Mouse (Mus musculus): Measurements from ENCODE around the gene Mettl8. TPM values are rescaled to one million over a fixed set of nuclear protein-coding genes. Genes with fewer than 3 reads are reported as not detected.

The Mettl8 gene
- polyA plus RNA-seq, 1 experiment from 2014 or later = 17.8 TPM

DNA sequence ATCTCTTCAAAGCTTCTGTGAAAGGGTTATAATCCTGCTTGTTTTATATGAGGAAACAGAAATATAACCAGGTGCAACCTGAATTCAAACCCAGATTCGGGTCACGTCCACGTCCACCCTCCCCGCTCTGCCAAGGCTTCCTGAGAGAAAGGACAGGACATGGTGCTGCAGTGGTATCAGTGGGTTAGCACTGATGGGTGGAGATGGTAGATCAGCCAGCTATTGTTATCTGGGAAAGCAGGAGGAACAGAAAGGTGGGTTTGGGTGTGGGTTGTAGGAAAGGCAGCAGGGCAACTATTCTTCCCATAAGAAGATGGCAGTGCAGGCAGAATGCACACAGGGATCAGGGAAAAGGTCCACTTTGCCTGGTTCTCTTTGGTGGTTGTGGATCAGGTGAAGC is 59.5 kb downstream of the Mettl8 start:
- ATAC-seq (ENCODE audit: low FRiP score, low TSS enrichment) = no peak
- H3K36me3 ChIP-seq (ENCODE audit: insufficient read depth, low read length) = no peaks in the 10 kb centered on the region
- no peaks in the 10 kb centered on the region for H3K27me3 ChIP-seq (ENCODE audit: insufficient read depth, low read length)
- H3K4me3 ChIP-seq (ENCODE audit: low read length) = no peak overlapping the region
- H3K9ac ChIP-seq (replicated peaks; ENCODE audit: low read length) = no peak overlapping the region
- no peak overlapping the region for H3K27ac ChIP-seq (ENCODE audit: low read length)
- H3K4me2 ChIP-seq (replicated peaks; ENCODE audit: low read depth, low read length) = no peak overlapping the region
- H3K9me3 ChIP-seq (ENCODE audit: low read length) = no peaks in the 10 kb centered on the region
- H3K4me1 ChIP-seq (ENCODE audit: insufficient read depth, low read length) = no peaks in the 10 kb centered on the region
- 97% methylated on average over 4 of the region's 4 CpGs for WGBS

DNA sequence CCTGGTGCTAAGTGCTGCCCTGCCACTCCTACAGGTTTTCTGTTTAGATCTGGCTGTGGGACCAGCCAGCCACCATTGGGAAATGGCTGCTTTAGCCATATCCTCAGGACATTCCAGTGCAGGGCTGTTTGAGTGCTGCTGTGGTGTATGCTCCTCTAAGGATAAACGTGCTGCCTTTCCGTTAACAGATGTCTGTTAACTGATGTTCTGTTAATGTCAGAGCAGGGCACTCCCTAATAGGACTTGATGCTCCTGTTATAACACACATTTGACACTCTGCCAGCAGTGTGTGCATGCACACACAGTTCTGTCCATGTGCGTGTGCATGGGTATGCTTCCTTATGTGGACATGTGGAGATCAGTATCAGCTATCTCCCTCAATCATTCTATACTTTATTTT is 61.6 kb downstream of the Mettl8 start:
- H3K4me3 ChIP-seq (ENCODE audit: low read length) = no peak overlapping the region
- no peaks in the 10 kb centered on the region for H3K9me3 ChIP-seq (ENCODE audit: low read length)
- ATAC-seq (ENCODE audit: low FRiP score, low TSS enrichment) = no peak
- no peak overlapping the region for H3K27ac ChIP-seq (ENCODE audit: low read length)
- no peaks in the 10 kb centered on the region for H3K4me1 ChIP-seq (ENCODE audit: insufficient read depth, low read length)
- no peaks in the 10 kb centered on the region for H3K36me3 ChIP-seq (ENCODE audit: insufficient read depth, low read length)
- no peak overlapping the region for H3K4me2 ChIP-seq (replicated peaks; ENCODE audit: low read depth, low read length)
- no peaks in the 10 kb centered on the region for H3K27me3 ChIP-seq (ENCODE audit: insufficient read depth, low read length)
- no peak overlapping the region for H3K9ac ChIP-seq (replicated peaks; ENCODE audit: low read length)
- WGBS = 75% methylated on average over 3 of the region's 3 CpGs

DNA sequence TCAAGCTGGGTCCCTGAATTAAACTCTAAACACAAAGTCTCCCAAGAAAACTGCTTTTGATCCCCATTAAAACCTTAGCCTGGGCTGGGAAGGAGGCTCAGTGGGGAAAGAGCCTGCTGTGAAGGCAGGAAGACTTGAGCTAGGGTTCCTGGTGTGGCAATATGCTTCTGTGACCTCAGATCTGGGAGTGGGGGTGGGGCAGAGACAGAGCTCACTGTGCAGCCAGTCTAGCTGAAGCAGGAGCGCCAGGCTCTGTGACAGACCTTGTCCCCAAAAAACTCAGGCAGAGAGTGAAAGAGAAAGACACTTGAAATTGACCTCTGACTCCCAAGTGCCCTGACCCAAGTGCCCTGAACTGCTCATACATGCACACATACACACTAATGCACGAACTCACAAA is 62.7 kb downstream of the Mettl8 start:
- 74% methylated on average over 2 of the region's 2 CpGs for WGBS
- H3K9me3 ChIP-seq (ENCODE audit: low read length) = no peaks in the 10 kb centered on the region
- H3K4me3 ChIP-seq (ENCODE audit: low read length) = no peak overlapping the region
- ATAC-seq (ENCODE audit: low FRiP score, low TSS enrichment) = no peak
- no peaks in the 10 kb centered on the region for H3K27me3 ChIP-seq (ENCODE audit: insufficient read depth, low read length)
- H3K27ac ChIP-seq (ENCODE audit: low read length) = no peak overlapping the region
- no peaks in the 10 kb centered on the region for H3K36me3 ChIP-seq (ENCODE audit: insufficient read depth, low read length)
- H3K4me1 ChIP-seq (ENCODE audit: insufficient read depth, low read length) = no peaks in the 10 kb centered on the region
- H3K4me2 ChIP-seq (replicated peaks; ENCODE audit: low read depth, low read length) = no peak overlapping the region
- H3K9ac ChIP-seq (replicated peaks; ENCODE audit: low read length) = no peak overlapping the region

DNA sequence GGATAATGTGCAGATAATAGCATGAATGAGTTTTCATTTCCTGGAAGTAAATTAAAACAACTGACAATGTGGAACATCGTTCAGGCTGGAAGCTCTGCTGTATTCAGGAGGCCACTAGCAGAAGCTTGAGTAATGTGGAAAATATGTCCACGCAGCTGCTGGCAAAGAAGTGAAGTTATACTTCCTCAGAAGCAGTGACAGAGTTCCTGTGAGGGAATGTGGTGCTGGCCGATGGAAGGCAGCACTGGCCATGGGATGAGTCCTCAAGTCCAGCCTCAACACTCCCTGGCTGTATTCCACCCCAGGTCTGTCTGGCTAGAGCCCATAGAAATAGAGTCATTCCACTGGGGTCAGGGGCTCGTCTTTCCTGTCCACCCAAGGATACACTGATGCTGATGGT is 65.2 kb downstream of the Mettl8 start:
- Histone ChIP-seq H3K36me3 (ENCODE audit: insufficient read depth, low read length) (no peaks in the 10 kb centered on the region), H3K4me2 (replicated peaks; ENCODE audit: low read depth, low read length) (no peak overlapping the region), H3K4me3 (ENCODE audit: low read length) (no peak overlapping the region), H3K4me1 (ENCODE audit: insufficient read depth, low read length) (no peaks in the 10 kb centered on the region), H3K27me3 (ENCODE audit: insufficient read depth, low read length) (no peaks in the 10 kb centered on the region), H3K27ac (ENCODE audit: low read length) (no peak overlapping the region), H3K9ac (replicated peaks; ENCODE audit: low read length) (no peak overlapping the region), H3K9me3 (ENCODE audit: low read length) (no peaks in the 10 kb centered on the region)
- no peak for ATAC-seq (ENCODE audit: low FRiP score, low TSS enrichment)
- WGBS = 71% methylated on average over 4 of the region's 4 CpGs

DNA sequence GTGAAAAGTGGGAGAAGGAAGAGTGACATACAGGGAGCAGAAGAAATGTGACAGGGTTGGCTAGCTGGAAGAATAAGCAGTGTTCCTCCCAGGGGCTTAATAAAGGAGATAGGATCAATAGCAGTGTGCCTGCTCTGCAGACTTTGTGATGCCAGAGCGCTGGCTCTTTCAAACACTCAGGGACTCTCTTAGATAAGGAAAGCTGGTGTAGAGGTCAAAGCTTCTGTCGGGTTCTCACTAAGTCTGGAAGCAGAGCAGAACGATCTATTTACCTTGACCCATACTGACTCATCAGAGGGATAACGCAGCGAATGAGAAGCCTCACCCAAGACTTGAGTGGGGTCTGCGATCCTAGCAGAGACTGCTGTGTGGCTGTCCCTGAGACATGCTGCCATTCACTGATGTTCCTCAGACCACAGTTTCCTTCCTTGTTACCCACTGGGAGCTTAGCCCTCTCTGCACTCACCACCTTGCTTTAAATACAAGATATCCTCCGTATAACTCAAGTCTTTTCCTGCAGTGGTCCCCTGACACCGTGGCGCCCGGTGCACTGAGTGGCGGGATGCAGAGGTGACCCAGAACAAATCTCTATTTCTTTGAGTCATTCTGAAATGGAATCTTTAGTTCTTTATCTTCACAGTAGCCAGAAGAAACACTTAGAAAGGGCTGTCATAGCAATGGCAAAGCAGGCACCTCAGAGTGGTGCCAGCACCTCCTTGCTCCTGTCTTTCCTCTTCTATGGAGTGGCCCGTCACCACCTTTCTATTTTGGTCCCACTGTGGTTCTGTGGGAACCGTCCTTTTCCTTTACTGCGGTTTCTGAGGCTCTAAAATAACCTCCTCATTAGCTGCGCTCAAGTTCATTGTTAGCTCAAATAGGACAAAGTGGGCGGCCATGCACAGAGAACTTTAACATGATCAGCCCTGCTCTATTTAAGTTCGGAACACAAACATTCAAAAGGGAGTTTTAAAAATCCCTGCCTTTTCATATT is 65.9 kb downstream of the Mettl8 start:
- Histone ChIP-seq H3K4me2 (replicated peaks; ENCODE audit: low read depth, low read length) (no peak overlapping the region), H3K4me1 (ENCODE audit: insufficient read depth, low read length) (no peaks in the 10 kb centered on the region), H3K27ac (ENCODE audit: low read length) (no peak overlapping the region), H3K4me3 (ENCODE audit: low read length) (no peak overlapping the region), H3K9me3 (ENCODE audit: low read length) (no peaks in the 10 kb centered on the region), H3K27me3 (ENCODE audit: insufficient read depth, low read length) (no peaks in the 10 kb centered on the region), H3K36me3 (ENCODE audit: insufficient read depth, low read length) (no peaks in the 10 kb centered on the region), H3K9ac (replicated peaks; ENCODE audit: low read length) (no peak overlapping the region)
- no peak for ATAC-seq (ENCODE audit: low FRiP score, low TSS enrichment)
- WGBS = 70% methylated on average over 17 of the region's 17 CpGs

DNA sequence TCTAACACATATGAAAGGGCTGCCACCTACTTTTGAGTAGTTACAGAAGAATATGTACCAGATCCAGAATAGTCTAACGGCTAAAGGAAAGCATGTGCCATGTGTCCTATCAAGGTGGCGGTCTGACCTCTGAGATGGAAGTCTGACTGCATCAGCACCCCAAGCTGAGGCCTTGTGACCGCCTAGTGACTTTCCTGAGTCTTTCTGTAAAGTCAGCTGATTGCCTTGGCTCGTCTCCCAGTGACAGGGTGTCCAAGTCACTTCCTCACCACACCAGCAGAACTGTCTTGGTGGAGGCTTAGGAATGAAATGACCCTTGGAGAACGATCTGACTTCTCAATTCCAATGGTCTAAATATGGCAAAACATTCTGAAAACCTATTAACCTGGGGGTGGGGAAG is 77.1 kb downstream of the Mettl8 start:
- Histone ChIP-seq H3K9me3 (ENCODE audit: low read length) (no peaks in the 10 kb centered on the region), H3K4me1 (ENCODE audit: insufficient read depth, low read length) (no peaks in the 10 kb centered on the region), H3K4me3 (ENCODE audit: low read length) (no peak overlapping the region), H3K36me3 (ENCODE audit: insufficient read depth, low read length) (0 out of 2 replicates have a peak, but pooled peaks cover 3% of the 10 kb centered on the region), H3K27ac (ENCODE audit: low read length) (no peak overlapping the region), H3K4me2 (replicated peaks; ENCODE audit: low read depth, low read length) (no peak overlapping the region), H3K9ac (replicated peaks; ENCODE audit: low read length) (no peak overlapping the region), H3K27me3 (ENCODE audit: insufficient read depth, low read length) (no peaks in the 10 kb centered on the region)
- ATAC-seq (ENCODE audit: low FRiP score, low TSS enrichment) = no peak
- WGBS = 77% methylated on average over 5 of the region's 5 CpGs

DNA sequence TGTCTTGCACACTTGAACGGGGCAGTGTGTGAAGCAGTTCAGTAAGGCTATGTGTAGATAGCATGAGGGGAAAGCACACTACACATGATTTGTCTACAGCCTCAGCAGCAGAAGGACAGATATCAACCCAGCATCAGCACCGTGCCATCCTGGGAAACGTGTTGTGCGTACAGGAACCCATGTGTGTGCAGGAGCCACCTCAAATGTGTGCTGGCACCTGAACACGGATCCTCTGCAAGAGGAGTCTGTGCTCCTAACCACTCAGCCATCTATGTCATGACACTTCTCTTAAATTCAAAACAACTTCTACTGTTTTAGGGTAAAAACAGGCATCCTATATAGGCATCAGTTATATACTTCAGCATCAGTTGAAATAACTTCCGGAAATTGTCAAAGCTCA is 80.6 kb downstream of the Mettl8 start:
- Histone ChIP-seq H3K4me3 (ENCODE audit: low read length) (no peak overlapping the region), H3K4me2 (replicated peaks; ENCODE audit: low read depth, low read length) (no peak overlapping the region), H3K27me3 (ENCODE audit: insufficient read depth, low read length) (no peaks in the 10 kb centered on the region), H3K36me3 (ENCODE audit: insufficient read depth, low read length) (no peaks in the 10 kb centered on the region), H3K27ac (ENCODE audit: low read length) (no peak overlapping the region), H3K4me1 (ENCODE audit: insufficient read depth, low read length) (0 out of 2 replicates have a peak, but pooled peaks cover 3% of the 10 kb centered on the region), H3K9ac (replicated peaks; ENCODE audit: low read length) (no peak overlapping the region), H3K9me3 (ENCODE audit: low read length) (no peaks in the 10 kb centered on the region)
- ATAC-seq (ENCODE audit: low FRiP score, low TSS enrichment) = no peak
- 93% methylated on average over 6 of the region's 6 CpGs for WGBS

DNA sequence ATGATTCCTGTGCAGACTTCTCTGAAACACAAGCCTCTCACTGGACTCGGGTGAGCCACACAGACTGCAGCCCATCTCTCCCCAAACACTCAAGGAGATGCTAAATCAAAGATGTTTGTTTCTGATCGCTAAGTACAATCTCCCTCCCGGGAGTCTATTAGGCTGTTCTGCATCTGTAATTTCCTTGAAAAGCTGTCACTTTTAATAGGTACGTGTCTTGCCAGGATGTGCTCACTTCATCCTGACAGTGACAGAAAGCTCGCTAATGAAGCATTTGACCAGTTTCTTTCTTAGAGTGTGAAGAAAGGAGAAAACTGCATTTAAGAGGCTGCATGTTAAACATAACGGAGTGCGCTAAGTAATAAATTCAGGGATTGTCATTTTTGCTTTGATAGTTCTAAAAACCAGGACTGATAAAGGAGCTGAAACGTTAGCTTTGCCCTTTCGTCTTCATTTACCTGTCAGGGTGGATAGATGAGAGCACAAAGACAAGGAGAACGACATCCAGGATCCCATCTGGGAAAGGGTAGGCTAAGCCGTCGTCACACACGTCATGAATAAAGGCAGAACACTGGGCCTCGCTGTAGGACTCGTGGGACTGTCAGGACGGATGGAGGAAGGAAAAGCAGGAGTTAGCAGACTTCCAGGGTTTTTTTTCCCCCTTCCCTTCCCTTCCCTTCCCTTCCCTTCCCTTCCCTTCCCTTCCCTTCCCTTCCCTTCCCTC is 82.4 kb downstream of the Mettl8 start:
- H3K4me1 ChIP-seq (ENCODE audit: insufficient read depth, low read length) = 0 out of 2 replicates have a peak, but pooled peaks cover 3% of the 10 kb centered on the region
- no peak overlapping the region for H3K4me3 ChIP-seq (ENCODE audit: low read length)
- H3K9ac ChIP-seq (replicated peaks; ENCODE audit: low read length) = no peak overlapping the region
- 65% methylated on average over 16 of the region's 16 CpGs for WGBS
- H3K27ac ChIP-seq (ENCODE audit: low read length) = no peak overlapping the region
- ATAC-seq (ENCODE audit: low FRiP score, low TSS enrichment) = no peak
- no peaks in the 10 kb centered on the region for H3K36me3 ChIP-seq (ENCODE audit: insufficient read depth, low read length)
- H3K27me3 ChIP-seq (ENCODE audit: insufficient read depth, low read length) = no peaks in the 10 kb centered on the region
- H3K9me3 ChIP-seq (ENCODE audit: low read length) = no peaks in the 10 kb centered on the region
- no peak overlapping the region for H3K4me2 ChIP-seq (replicated peaks; ENCODE audit: low read depth, low read length)

DNA sequence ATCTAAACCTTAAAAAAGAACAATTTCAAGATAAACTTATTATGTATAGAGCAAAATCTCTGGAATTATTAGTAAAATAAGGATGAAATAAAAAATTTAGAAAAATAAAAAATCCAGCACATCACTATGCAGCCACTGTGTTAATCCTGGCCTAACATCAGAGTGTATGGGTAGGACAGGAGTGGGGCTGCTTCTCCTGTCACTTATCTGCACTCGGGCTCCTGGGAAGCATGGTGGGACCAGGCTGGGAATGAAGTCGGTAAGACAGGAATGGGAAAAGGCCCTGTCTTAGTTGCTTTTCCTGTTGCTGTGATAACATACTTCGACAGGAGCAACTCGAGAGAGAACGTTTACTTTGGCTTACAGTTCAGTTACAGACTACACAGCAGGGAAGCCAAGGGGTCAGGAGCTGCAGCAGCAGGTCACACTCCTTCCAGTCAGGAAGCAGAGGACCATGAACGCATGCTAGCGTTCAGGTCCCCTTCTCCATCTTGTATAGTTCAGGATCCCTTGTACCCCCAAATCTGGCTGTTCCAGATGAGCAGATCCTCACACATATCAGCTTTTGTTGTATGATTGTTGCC is 85.1 kb downstream of the Mettl8 start:
- H3K9ac ChIP-seq (replicated peaks; ENCODE audit: low read length) = no peak overlapping the region
- 38% methylated on average over 7 of the region's 7 CpGs for WGBS
- ATAC-seq (ENCODE audit: low FRiP score, low TSS enrichment) = no peak
- H3K4me3 ChIP-seq (ENCODE audit: low read length) = no peak overlapping the region
- no peak overlapping the region for H3K4me2 ChIP-seq (replicated peaks; ENCODE audit: low read depth, low read length)
- no peak overlapping the region for H3K27ac ChIP-seq (ENCODE audit: low read length)
- no peaks in the 10 kb centered on the region for H3K27me3 ChIP-seq (ENCODE audit: insufficient read depth, low read length)
- H3K4me1 ChIP-seq (ENCODE audit: insufficient read depth, low read length) = 0 out of 2 replicates have a peak, but pooled peaks cover 3% of the 10 kb centered on the region
- no peaks in the 10 kb centered on the region for H3K36me3 ChIP-seq (ENCODE audit: insufficient read depth, low read length)
- H3K9me3 ChIP-seq (ENCODE audit: low read length) = no peaks in the 10 kb centered on the region
